Mouse (Mus musculus): ENCODE measurements around the gene Lrp6. TPM values are rescaled to one million over a fixed set of nuclear protein-coding genes. Genes with fewer than 3 reads are reported as not detected.

Lrp6 gene
- total RNA-seq (2022), result 10 to 100 TPM; 49.4 to 62.8 (median 50.2) TPM

GRCm38 (mm10) chr6:134566818-134567485 is at the start of gene Lrp6:
TSS of gene Lrp6 (minus strand) at chr6:134566965.
- peak; percentile 38 to 70 for DNase-seq (ENCODE audit: low spot score in 2 of 2)

- peak; percentile 81 to 89 for DNase-seq (ENCODE audit: low spot score in 2 of 2)
Measured at GRCm38 (mm10) chr6:134614723-134615648, 48.2 kb upstream of the Lrp6 start.

DNA sequence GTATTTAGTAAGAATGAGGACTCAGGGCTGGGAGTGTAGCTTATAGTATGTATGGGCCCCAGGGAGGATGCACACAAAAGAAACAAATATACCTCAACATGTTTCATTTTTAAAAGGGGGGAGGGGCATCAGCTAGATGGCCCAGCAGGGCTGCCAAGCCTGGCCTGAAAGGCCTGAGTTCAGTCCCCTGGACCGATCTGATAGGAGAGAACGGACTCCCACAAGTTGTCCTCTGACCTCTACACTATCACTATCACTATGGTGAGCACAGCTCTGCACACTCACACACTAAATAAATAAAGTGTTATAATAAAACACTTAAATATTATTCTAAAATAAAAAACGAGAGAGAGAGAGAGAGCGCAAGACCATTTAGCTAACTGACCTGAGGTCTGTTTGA is 47.6 kb upstream of the Lrp6 start:
- DNase-seq (ENCODE audit: low spot score in 2 of 2), result no peak

- no peak for DNase-seq (ENCODE audit: low spot score in 2 of 2)
Measured at GRCm38 (mm10) chr6:134611896-134612295, 45.1 kb upstream of the Lrp6 start.

GRCm38 (mm10) chr6:134610380-134610779 is 43.6 kb upstream of the Lrp6 start:
- no peak for DNase-seq (ENCODE audit: low spot score in 2 of 2)

GRCm38 (mm10) chr6:134606949-134607746 is 40.4 kb upstream of the Lrp6 start:
- no peak for DNase-seq (ENCODE audit: low spot score in 2 of 2)

DNA sequence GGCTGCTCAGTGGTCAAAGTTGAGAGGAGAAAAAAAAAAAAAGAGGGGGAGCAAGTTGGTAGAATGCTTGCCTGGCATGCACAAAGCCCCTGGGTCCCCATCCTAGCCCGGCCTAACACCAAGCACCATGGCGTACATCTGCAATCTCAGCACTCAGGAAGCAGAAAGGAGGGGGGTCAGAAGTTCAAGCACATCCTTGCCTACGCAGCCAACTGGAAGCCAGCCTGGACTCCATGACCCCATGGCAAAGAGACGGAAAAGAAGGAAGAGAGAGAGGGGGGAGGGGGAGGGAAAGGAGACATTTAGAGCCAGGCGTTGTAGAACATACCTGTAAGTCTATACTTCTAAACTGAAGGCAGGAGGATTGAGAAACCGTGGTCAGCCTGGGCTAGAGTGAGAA is 39.8 kb upstream of the Lrp6 start:
- DNase-seq (ENCODE audit: low spot score in 2 of 2), result no peak

DNA sequence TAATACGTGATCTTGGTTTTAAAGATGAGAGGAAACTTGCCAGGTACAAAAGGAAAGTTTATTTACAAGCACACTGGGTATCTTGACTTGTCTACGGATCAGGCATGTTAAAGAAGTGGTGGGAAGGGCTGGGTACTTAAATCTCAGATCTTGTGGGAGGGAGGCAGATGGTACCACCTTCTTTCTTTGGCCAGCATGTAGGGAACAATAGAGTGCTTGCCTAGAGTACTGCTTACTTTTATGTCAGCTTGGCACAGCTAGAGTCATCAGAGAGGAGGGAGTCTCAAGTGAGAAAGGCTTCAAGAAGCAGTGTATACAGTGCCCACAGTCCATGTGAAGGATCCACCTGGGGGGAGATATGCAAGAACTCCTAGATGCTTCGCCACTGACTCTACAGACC is 38.4 kb upstream of the Lrp6 start:
- DNase-seq (ENCODE audit: low spot score in 2 of 2), result no peak

- no peak for DNase-seq (ENCODE audit: low spot score in 2 of 2)
Measured at GRCm38 (mm10) chr6:134602371-134603003, 35.7 kb upstream of the Lrp6 start.

DNA sequence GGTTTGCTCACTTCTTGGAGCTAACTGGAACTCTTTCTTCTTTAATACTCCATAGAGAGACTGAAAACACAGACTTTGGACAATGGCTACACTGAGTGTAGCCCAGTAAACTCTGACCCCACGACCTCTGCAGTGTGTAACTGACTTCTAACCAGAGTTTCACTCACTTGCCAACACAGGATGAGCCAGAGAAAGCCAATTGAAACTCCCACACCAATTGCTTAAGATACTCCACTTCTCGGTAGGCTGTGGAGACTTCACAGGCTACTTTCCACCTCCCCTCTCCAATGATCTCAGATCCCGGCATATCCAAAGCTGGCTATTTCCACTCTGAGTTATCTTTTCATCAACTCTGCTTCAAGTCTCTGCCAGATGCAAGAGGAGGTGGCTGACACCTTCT is 35.0 kb upstream of the Lrp6 start:
- no peak for DNase-seq (ENCODE audit: low spot score in 2 of 2)

GRCm38 (mm10) chr6:134601130-134601529 is 34.4 kb upstream of the Lrp6 start:
- no peak for DNase-seq (ENCODE audit: low spot score in 2 of 2)

GRCm38 (mm10) chr6:134599239-134599638 is 32.5 kb upstream of the Lrp6 start:
- no peak for DNase-seq (ENCODE audit: low spot score in 2 of 2)

DNA sequence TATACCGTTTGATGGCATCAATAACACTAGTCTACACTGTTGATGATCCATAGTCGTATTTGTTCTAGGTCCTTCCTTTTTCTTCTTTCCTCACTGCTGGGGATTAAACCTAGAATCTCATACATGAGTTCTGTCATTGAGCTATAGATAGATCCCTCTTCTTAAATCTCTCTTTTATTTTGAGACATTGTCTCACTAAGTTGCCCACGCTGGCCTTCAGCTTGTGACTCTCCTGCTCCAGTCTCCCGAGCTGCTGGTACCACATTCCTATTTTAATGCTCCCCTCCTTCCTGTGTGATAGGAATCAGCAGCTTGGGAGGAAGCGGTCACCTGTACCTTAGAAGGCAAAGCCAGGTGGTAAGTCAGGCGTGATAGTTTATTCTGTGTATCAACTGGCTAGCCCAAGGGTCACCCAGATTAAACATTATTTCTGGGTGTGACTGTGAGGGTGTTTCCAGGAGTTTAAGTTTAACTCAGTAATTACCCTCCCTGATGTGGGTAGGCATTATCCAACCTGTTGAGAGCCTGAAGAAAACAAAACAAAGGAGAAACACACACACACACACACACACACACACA is 31.0 kb upstream of the Lrp6 start:
- DNase-seq (ENCODE audit: low spot score in 2 of 2), result no peak

DNA sequence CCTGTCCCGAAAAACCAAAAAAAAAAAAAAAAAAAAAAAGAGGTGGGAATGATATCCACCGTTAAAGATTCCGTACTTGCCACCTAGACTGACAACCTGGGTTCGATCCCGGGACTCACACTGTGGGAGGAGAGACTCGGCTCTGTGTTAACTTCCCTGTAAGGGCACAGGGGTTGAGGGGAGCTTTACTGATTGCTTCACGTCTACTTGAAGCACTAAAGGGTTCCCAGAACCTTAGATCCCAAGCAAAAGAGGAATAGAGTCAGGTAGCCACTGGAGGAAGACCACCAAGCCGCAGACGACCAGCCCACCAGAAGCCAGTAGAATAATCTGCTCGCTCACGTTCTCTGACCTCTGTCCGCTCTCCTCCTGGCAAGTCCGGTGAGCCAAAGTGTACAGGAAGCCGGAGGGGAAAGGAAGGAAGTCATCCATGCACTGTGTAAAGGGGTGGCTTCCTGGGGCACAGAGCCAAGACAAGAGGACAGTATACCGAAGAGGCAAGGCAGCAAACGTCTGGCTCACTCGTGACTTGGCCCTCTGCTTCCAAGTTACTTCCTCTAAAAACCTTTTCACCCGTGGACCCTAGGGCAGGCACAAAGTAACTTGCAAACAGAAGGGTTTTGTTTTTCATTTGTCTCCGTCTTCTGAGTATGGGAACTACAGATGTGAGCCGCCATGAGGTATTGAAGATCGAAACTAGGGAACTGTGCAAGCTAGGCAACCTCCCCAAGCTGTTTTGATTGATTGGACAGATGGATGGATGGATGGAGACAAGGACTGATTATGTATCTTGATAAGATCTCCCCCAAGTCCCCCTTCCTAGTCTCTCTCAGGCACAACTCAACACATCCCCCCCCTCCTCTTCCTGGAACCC is 28.0 kb upstream of the Lrp6 start:
- no peak for DNase-seq (ENCODE audit: low spot score in 2 of 2)

GRCm38 (mm10) chr6:134591614-134592013 is 24.8 kb upstream of the Lrp6 start:
- DNase-seq (ENCODE audit: low spot score in 2 of 2), result no peak

DNA sequence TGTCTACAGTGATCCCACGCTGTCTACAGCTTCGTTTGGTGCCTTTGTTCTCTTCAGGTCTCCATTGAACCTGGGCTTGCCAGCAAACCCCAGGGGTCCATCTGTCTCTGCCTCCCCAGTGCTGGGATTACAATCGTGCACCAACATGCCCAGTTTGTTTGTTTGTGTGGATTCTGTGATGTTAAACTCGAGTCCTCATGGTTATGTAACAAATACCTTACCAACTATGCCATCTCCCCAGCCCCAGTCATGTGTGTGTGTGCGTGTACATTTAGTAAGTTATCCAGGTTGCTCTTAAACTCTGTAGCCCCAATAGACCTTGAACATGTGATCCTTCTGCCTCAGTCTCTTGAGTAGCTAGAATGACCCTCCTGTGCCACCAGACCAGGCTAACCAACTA is 19.5 kb upstream of the Lrp6 start:
- DNase-seq (ENCODE audit: low spot score in 2 of 2), result no peak

- DNase-seq (ENCODE audit: low spot score in 2 of 2), result no peak
Measured at GRCm38 (mm10) chr6:134584616-134585015, 17.9 kb upstream of the Lrp6 start.

DNA sequence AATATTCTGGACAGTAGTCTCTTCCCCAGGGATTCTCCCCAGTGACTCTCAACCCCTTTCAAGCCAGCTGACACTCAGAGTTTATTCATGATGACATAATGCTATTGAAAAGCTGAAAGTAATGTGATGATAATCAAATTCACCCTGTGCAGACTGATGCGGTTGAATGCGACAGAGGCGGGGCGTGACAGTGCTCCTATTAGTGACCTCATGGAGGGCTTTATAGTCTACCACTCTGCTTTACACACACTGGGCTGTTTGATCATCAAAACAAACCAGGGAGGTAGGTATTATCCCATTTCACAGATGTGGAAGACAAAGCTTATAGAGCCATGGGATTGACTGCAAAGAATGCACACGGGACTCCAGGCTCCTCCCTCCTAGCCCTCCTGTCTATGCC is 15.3 kb upstream of the Lrp6 start:
- DNase-seq (ENCODE audit: low spot score in 2 of 2), result no peak

GRCm38 (mm10) chr6:134579506-134579905 is 12.7 kb upstream of the Lrp6 start:
- no peak for DNase-seq (ENCODE audit: low spot score in 2 of 2)

- DNase-seq (ENCODE audit: low spot score in 2 of 2), result no peak
Measured at GRCm38 (mm10) chr6:134578039-134578438, 11.3 kb upstream of the Lrp6 start.

All from layer of hippocampus, adult 8-10 months (tissue).